Mouse (Mus musculus): ENCODE data around the gene Igf2bp3.
"Not testable (repeated sequence)": the region's sequence is repeated elsewhere in the genome, so short reads cannot be mapped to it uniquely, and the experiment has no call there.

Gene Igf2bp3

GRCm38 (mm10) chr6:49214928-49215747, at the start of gene Igf2bp3:
Igf2bp3 (minus strand) TSS chr6:49214957.
- peak; percentile 34 for DNase-seq

- not testable (repeated sequence) for DNase-seq
Observed at GRCm38 (mm10) chr6:49264446-49264845, 49.7 kb upstream of the Igf2bp3 start.

GRCm38 (mm10) chr6:49263847-49264243, 49.1 kb upstream of the Igf2bp3 start, which contains the start of gene Tra2a:
Tra2a (minus strand) TSS chr6:49264033.
- DNase-seq = peak; percentile 98

- DNase-seq = peak; percentile 64
Observed at GRCm38 (mm10) chr6:49263081-49263846, 48.5 kb upstream of the Igf2bp3 start.

GRCm38 (mm10) chr6:49262421-49262820, 47.7 kb upstream of the Igf2bp3 start:
- DNase-seq = no peak

- no peak for DNase-seq
Observed at GRCm38 (mm10) chr6:49259711-49260110, 45.0 kb upstream of the Igf2bp3 start.

- DNase-seq = no peak
Observed at GRCm38 (mm10) chr6:49257880-49258279, 43.1 kb upstream of the Igf2bp3 start.

GRCm38 (mm10) chr6:49252207-49252606, 37.5 kb upstream of the Igf2bp3 start:
- DNase-seq = no peak

GRCm38 (mm10) chr6:49251199-49251598, 36.4 kb upstream of the Igf2bp3 start:
- DNase-seq = no peak

- no peak for DNase-seq
Observed at GRCm38 (mm10) chr6:49247246-49247645, 32.5 kb upstream of the Igf2bp3 start.

- DNase-seq = no peak
Observed at GRCm38 (mm10) chr6:49242331-49242730, 27.6 kb upstream of the Igf2bp3 start.

- no peak for DNase-seq
Observed at GRCm38 (mm10) chr6:49241562-49241961, 26.8 kb upstream of the Igf2bp3 start.

- peak; percentile 100 for DNase-seq
Observed at GRCm38 (mm10) chr6:49236331-49236730, 21.6 kb upstream of the Igf2bp3 start.

- DNase-seq = no peak
Observed at GRCm38 (mm10) chr6:49233356-49233755, 18.6 kb upstream of the Igf2bp3 start.

- no peak for DNase-seq
Observed at GRCm38 (mm10) chr6:49228126-49228679, 13.4 kb upstream of the Igf2bp3 start.

GRCm38 (mm10) chr6:49227184-49227735, 12.5 kb upstream of the Igf2bp3 start:
- DNase-seq = peak; percentile 33

- DNase-seq = no peak
Observed at GRCm38 (mm10) chr6:49225728-49226123, 11.0 kb upstream of the Igf2bp3 start.

- DNase-seq = no peak
Observed at GRCm38 (mm10) chr6:49224923-49225727, 10.4 kb upstream of the Igf2bp3 start.

GRCm38 (mm10) chr6:49221906-49222305, 7.1 kb upstream of the Igf2bp3 start:
- DNase-seq = no peak

GRCm38 (mm10) chr6:49219920-49220604, 5.3 kb upstream of the Igf2bp3 start:
- peak; percentile 34 for DNase-seq

GRCm38 (mm10) chr6:49219001-49219560, 4.3 kb upstream of the Igf2bp3 start:
- no peak for DNase-seq

Measured in kidney, adult 18-20 months (tissue).